Mouse (Mus musculus) frontal cortex, adult (tissue): ENCODE data around the gene Acnat1.
"Not testable (repeated sequence)": the region's sequence is repeated elsewhere in the genome, so short reads cannot be mapped to it uniquely, and the experiment has no call there.

Source experiments
- ATAC-seq: cut with Nextera tagmentation; 2 replicates; pipeline ENCODE4 v1.9.2; 2017; ENCODE audit warnings: mild to moderate bottlenecking, moderate library complexity, mixed read lengths; ENCODE audit not compliant: low TSS enrichment

Gene Acnat1

DNA sequence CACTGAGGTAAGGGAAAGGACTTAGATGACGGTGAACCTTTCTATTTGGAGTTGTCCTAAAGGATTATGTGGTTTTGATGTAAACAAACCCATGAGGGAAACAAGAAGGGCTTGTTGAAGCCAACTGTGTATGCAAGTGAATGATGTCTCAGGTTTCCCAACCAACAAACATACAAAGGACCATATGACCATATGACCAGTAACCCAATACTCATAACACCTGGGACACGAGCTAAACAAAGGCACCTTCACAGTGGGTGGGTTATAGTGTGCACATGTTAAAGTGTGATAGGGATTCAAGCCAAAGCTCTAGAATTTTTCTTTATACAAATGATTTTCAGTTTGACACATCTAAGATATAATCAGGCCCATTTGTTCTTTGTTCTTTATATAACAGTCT is 17.5 kb downstream of the Acnat1 start:
- no peak for ATAC-seq

DNA sequence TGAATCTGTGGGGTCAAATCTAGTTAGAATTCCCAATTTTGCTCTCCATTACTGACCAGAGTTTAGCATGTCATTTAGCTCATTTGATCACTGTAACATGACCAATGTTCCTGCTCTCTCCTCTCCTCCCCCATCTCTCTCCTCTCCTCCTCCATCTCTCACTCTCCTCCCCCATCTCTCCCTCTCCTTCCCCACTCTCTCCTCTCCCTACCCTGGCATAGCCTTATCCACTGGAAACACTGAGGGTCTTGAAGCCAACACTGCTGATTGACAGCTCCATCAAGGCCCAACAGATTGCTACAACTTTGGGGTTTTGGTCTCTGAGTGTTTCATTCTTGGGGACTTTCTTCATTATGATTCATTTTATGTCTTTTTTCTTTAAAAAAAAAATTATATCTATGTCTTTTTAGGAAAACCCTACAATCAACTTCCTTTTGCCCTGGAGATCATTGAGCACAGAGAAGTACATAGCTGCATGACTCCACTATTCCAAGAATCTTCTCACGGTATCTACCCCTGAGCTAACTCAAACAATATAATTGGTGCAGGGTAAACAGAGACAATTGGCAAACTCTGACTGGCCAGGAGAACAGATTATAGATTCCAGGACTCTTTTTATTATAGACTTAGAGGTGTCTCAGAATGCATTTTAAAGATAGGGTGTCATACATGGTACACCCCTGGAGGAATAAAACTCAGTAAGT is 21.7 kb downstream of the Acnat1 start:
- ATAC-seq, result no peak

DNA sequence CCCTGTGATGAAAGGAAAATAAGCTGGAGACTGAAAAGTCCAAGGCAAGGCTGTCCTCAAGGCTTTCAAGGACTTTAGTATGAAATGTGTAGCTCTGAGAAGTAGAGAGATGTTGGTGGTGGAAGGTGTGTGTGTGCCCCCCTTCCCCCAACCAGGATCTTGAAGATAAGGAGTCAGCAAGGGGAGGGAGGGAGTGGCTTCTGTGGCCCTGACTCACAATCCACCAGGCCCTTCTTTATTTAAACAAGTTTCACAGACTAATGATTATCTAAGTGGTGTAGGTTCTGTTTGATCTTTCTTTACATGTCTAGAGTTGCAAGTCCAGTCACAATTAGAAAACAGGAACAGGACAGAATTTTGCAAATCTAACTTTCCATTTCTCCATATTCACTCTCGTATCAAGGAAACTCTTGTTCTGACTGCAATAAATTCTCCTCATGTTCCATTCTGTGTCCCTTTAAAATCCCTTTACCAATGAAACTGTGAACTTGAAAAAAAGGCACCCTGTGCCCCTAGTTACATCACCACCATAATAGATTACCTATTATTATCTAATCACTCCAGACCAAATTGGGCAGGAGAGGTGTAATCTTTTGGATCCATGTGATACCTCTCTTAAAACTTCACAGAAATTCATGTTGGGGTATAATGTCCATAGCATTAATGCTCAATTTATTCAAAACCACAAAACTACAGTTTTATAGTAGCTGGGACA is 22.4 kb downstream of the Acnat1 start:
- not testable (repeated sequence) for ATAC-seq

GRCm38 (mm10) chr4:49436968-49437367 is 36.7 kb downstream of the Acnat1 start:
- not testable (repeated sequence) for ATAC-seq

GRCm38 (mm10) chr4:49410151-49410550 is 63.6 kb downstream of the Acnat1 start:
- ATAC-seq, result not testable (repeated sequence)

DNA sequence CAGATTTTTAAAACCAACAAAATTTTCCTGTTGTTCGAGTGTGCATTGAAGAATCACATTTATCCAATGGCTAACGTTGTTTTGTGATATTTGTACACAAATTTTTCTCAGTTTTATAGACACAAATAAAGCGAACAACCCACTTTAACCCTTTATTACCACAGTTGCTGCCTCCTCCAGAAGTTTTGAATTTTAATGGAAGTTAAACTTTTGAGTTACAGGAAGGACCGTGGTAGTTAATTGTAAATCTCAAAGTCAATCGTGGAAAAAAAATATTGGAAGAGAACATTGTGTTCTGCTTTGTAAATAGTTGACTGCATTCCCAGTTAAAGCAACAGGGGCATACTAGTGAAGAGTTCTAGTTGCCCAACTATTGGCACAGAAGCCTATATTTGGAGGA is 65.8 kb downstream of the Acnat1 start, which contains the start of gene Acnat2:
TSS of gene Acnat2 (minus strand) at position 195 of the 400 bp plus-strand sequence.
- ATAC-seq, result not testable (repeated sequence)
